Mouse (Mus musculus) retina, postnatal 1 day (tissue): ENCODE results near the gene Vmn2r35.
"Not testable (repeated sequence)": the region's sequence is repeated elsewhere in the genome, so short reads cannot be mapped to it uniquely, and the experiment has no call there.

Experiments
- DNase-seq: peaks from one replicate; pipeline ENCODE4 v3.0.0-alpha.2; 2012

Gene Vmn2r35

DNA sequence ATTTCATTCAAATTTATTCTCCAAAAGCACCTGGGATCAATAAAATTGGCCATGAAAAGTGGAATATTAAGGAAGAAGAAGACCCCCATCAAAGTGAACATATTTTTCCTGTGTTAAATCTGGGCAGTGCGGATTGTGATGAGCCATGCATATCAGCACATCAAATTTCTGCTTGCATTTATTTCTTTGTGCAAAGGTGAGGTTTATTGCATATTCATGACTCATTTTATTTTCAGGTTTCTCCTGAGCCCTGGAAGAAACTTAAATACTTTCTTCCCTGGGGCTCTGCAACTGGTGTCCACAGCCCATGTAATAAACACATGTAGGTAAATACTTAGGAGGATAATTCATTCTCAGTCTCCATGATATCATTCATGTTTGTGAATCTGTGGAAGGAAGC, at the start of gene Vmn2r35:
TSS of gene Vmn2r35 (minus strand) at position 101 of the 400 bp plus-strand sequence.
- not testable (repeated sequence) for DNase-seq

DNA sequence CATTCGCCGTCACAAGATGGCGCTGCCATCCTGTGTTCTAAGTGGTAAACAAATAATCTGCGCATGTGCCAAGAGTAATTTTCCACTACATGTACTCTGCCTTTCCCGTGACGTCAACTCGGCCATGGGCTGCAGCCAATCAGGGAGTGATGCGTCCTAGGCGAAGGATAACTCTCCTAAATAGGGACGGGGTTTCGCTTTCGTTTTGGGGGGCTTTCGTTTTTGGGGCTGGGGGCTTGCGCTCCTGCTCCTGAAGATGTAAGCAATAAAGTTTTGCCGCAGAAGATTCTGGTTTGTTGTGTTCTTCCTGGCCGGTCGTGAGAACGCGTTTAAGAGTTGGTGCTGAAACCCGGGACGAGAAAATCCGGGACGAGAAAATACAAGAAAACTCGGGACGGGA, 25.5 kb downstream of the Vmn2r35 start:
- not testable (repeated sequence) for DNase-seq
